Mouse (Mus musculus) left cerebral cortex, adult 2 months (tissue): ENCODE measurements around the gene Nrip1. TPM values are rescaled to one million over a fixed set of nuclear protein-coding genes. Genes with fewer than 3 reads are reported as not detected.

Experiments used
- DNase-seq, 2 experiments: peaks; one replicate each; pipeline ENCODE4 v3.0.0; 2021 to 2022; ENCODE audit warnings: low spot score in 2 of 2, mixed read lengths in 1 of 2; ENCODE audit errors: extremely low spot score in 1 of 2
- H3K27ac ChIP-seq: fragments of 200-600 bp; 2 replicates; pipeline ENCODE4 v1.8.1; 2022
- H3K4me3 ChIP-seq: fragments of 200-600 bp; 2 replicates; pipeline ENCODE4 v1.8.1; 2022
- CTCF ChIP-seq: fragments of 200-600 bp; IDR thresholded peaks from 2 replicates; pipeline ENCODE4 v1.8.1; 2022; ENCODE audit warnings: antibody characterized with exemption, mild to moderate bottlenecking, moderate library complexity
- intact Hi-C: fragments of 180-260 bp; cut with DNase I; formaldehyde crosslinking; loops from one replicate; pipeline ENCODE4 v1.15.1; 2025
- total RNA-seq, 2 experiments: library from RNA; stranded (reverse); gene quantifications; 2 replicates each; pipeline ENCODE4 v1.2.3; 2021

The Nrip1 gene
- total RNA-seq, 2 experiments from 2014 or later = 53.4 to 54.3 TPM

- DNase-seq = no peak
- intact Hi-C loops = no loop called here
- no peak overlapping the region; the same call in 1 of the 2 replicates for H3K27ac ChIP-seq
- H3K4me3 ChIP-seq = no peak overlapping the region
- TF ChIP-seq CTCF = no peak
These were observed 54.1 kb downstream of the Nrip1 start for GRCm38 (mm10) chr16:76319364-76320117.

DNA sequence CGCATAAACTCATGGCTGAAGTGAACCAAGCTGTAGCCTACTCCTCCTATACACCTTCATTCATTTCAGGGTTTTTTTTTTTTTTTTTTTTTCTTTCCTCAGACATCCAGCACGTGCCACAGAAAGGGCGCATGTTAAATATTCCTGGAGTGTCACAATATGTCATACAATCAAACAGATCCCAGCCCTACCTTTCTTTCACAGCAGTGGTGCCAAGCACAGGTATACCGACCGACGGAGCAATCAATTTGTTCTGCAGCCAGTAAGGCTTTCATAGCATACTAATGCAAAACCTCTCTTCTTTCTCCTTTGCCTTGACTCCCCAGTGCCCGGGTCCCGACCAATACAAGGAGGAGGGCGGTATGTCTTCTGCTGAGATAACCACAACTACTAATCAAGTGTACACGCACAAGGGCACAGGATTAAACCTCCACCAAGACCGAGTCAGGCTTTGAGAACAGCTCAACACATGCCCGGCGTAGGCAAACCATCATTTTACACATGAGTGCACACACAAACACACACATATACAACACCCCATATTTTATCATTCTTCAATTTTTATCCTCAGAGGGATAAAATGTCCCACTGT lies 55.2 kb downstream of the Nrip1 start:
- intact Hi-C loops = no loop called here
- DNase-seq = no peak
- Histone ChIP-seq H3K4me3 (no peak overlapping the region), H3K27ac (no peak overlapping the region)
- no peak for TF ChIP-seq CTCF

DNA sequence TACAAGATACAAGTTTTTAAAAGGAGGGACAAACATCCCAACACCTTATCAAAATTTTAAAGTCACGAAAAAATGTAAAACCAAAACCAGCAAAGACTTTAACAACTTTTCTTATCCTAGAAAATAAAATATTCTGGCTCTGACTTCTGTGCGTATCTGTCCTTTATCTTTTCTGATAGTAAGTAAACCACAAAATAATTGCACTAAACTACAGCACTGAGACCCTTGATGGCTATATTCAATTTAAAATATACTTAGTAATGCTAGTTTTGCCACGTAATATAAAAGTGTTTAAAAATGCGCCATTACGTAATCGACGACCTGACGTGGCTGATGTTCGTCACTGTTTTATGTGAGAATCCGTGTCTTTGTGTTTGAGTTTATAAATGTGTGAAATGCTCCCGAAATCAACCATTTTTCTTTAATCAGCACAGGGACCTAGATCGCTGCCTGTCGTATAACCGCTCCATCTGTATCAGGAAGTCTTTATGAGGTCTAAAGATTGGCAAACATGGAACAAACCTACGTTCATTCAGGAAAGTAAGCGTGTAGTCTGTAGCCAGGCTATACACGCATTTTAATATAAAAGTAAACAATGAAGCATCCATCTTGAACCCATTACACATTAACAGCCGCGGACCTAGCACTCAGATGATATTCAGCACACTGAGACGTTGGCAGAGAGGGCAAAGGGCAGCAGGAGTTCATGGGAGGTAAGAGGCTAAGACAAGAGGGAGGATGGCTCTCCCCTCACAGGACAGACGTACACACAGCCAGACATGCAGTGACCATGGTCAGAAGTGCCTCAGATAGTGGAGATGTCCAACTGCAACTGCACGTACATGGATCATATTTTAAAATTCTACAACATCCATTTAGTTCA lies 56.4 kb downstream of the Nrip1 start:
- intact Hi-C loops = no loop called here
- Histone ChIP-seq H3K4me3 (no peak overlapping the region), H3K27ac (no peak overlapping the region)
- no peak for TF ChIP-seq CTCF
- DNase-seq = no peak

GRCm38 (mm10) chr16:76315642-76316041 lies 58.0 kb downstream of the Nrip1 start:
- H3K27ac ChIP-seq = no peak overlapping the region
- no peak overlapping the region for H3K4me3 ChIP-seq
- DNase-seq = no peak
- intact Hi-C loops = no loop called here
- no peak for TF ChIP-seq CTCF

- Histone ChIP-seq H3K27ac (no peak overlapping the region), H3K4me3 (no peak overlapping the region)
- TF ChIP-seq CTCF = no peak
- intact Hi-C loops = no loop called here
- DNase-seq = no peak
These were observed 59.3 kb downstream of the Nrip1 start for GRCm38 (mm10) chr16:76314013-76314950.

GRCm38 (mm10) chr16:76312887-76313420 lies 60.7 kb downstream of the Nrip1 start:
- Histone ChIP-seq H3K4me3 (no peak overlapping the region), H3K27ac (no peak overlapping the region)
- no peak for DNase-seq
- intact Hi-C loops = no loop called here
- no peak for TF ChIP-seq CTCF

DNA sequence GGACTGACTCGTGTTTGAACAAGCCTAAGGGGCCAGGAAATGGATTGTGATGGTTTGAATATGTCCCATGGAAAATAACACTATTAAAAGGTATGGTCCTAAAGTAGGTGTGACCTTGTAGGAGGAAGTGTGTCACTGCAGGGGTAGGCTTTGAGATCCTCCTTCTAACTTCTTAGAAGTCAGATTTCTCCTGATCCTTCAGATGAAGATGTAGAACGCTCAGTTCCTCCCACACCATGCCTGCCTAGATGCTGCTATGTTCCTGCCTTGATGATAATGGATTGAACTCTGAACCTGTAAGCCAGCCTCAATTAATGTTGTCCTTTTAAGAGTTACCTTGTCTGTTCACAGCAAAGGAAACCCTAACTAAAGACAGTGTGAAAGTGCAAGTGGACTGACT lies 62.8 kb downstream of the Nrip1 start:
- TF ChIP-seq CTCF = no peak
- no peak overlapping the region for H3K4me3 ChIP-seq
- intact Hi-C loops = no loop called here
- H3K27ac ChIP-seq = no peak overlapping the region
- DNase-seq = no peak

DNA sequence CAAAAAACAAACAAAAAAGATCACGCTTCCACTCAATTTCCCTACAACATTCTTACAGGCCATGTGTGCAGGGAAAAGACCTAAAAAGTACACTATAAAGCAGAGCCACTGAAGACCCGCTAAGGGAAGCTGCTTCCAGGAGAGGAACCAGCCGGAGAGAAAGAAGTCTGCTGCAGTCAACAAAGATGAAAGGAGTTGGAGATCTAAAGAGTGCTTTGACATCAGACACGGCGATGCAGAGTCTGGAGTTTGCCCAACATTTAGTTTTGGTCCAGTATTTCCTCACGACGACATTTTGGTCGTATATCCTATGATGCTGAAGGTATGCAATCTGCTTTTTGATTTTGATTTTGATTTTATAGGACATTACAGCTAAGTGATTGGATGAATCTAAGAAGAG lies 63.3 kb downstream of the Nrip1 start:
- no peak for DNase-seq
- Histone ChIP-seq H3K27ac (no peak overlapping the region), H3K4me3 (no peak overlapping the region)
- no peak for TF ChIP-seq CTCF
- intact Hi-C loops = no loop called here

DNA sequence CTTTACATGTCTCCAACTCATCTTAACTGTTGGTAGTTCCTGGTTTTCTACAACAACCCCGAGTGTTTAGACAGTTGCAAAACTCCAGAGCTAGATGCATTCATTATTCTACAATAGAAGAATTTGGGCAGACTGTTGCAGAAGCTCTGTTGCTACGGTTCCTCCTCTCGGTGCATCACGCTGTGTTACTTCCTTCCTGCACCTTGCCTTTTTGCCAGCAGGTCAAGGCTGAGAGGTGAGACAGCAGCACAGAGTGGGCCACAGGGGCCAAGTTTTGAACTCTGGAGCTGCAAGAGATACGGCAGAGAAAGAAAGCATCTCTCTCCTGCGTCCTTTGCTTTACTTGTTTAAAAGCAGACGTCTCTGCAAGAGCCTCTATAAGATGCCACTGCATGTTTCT lies 64.3 kb downstream of the Nrip1 start:
- TF ChIP-seq CTCF = no peak
- H3K4me3 ChIP-seq = no peak overlapping the region
- no peak overlapping the region for H3K27ac ChIP-seq
- DNase-seq = no peak
- intact Hi-C loops = no loop called here

GRCm38 (mm10) chr16:76307039-76307438 lies 66.6 kb downstream of the Nrip1 start:
- intact Hi-C loops = no loop called here
- Histone ChIP-seq H3K27ac (no peak overlapping the region), H3K4me3 (no peak overlapping the region)
- no peak for DNase-seq
- no peak for TF ChIP-seq CTCF

GRCm38 (mm10) chr16:76306446-76306845 lies 67.2 kb downstream of the Nrip1 start:
- no peak for DNase-seq
- Histone ChIP-seq H3K4me3 (no peak overlapping the region), H3K27ac (no peak overlapping the region)
- intact Hi-C loops = no loop called here
- no peak for TF ChIP-seq CTCF
